Mouse (Mus musculus): ENCODE measurements at regions not wholly inside any gene's neighbourhood (a gene's known extent, or its start where the extent isn't known, plus 50 kb on each side); places are given as distances from the start of the nearest gene placed in this dataset.
A peak's percentile ranks its signal among the peaks of the same experiment; 100 is the strongest.

DNA sequence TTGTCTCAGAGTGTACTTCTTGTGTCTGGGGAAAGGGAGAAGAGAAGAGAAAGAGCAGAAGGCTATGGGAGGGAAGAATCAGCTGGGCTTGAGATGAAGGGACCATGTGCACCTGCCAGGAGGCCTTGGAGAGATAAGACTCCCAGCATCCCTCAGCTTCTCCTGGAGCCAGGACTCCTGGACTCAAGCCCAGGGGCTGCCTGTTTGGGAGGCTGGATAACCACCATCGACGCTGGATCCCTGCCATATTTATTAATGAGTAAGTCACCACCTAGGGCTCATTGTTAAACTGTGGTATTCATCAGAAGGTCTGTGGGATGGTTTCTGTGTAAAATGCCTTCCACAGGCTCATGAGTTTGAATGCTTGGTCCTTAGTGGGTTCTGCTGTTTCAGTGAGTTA, 240.7 kb downstream of the Rps15a start:
- DNase-seq: no peak

DNA sequence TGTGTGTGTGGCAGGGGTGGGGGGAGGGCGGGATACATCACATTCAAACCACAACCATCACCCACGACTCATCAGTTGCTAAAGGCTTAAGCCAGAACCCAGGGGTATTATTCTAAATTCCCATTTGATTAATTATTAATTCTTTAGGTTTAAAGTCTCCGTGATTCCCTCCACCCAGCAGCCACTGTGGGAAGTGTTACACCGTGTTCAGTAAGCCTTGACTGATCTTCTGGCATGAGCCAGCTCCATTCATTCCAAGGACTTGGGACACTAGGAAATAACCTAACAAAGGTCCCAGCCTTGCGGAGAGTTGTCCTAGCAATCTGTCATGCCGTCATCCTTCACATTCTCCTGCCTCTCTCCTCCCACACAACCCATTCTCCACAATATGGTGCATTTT, 256.6 kb downstream of the Rps15a start:
- no peak for DNase-seq

DNA sequence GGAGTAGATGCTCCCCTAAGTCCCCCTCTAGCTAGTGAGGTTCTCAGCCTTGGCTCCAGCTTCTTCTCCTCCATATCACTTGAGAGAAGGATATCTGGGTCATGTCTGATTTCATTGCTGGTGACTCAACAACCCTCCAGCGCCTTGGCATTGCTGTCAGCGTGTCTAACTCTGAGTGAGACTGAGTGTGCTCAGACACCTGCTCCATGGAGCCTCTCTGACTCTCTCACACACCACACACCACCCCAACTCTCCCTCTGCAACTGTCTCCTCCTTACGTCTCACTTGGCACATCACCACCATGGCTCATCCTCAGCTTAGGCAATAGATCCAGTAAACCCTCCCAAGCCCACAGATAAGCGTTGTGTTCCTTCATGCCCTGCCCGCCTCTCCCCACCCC, 260.0 kb downstream of the Rps15a start:
- no peak for DNase-seq

DNA sequence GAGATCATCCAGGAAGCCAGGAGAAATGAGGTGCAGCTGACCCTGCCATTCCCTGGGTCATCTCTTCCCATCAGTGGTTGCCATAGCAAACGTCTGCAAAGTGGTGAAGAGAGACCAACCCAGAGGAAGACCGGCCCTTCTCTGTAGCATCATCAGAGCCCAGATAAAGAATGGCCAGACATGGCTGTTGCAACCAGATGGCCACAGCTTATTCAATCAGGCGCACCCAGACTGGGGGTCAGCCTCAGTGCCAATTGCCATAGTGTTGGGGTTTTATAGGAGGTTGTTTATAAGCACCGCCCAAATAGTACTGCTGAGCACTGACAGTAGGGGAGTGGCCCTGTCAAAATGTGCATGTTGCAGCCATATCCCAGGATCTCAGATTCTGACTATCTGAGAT, 262.3 kb downstream of the Rps15a start:
- DNase-seq: no peak

DNA sequence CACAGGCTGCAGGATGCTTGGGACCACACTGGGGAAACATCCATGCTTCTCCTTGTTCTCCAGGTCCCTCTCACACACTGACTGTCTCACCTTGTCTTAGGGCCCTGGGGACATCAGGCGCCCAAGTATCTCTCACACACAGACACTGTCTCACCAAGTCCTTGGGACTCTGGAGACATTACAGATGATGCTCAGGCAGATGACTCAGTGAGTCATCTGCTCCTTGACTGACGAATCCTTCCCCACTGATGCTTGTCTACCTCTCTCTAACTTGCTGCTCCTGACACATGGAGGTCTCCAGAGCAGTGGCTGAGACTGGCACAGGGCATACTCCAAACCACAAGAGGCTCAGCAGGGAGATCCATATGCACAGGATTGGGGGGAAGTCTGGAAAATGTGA, 263.1 kb downstream of the Rps15a start:
- no peak for DNase-seq

DNA sequence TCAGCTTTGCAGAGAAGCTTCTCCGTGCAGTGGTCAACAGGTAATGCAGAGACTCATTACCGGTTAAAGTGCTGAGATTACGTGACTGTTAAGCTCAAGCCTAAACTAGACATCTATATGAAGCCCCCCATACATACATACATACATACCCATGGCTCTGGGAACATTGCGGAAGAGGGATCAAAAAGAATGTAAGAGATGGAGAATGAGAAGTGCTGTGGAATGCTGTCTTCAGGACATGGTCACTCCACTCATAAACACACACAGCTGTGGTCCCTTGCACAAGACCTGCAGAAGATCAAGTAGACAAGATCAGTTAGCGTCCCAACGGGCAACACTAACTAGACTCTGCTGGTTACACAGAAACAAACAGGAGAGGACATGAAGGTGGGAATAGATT, 265.2 kb downstream of the Rps15a start:
- DNase-seq: no peak

DNA sequence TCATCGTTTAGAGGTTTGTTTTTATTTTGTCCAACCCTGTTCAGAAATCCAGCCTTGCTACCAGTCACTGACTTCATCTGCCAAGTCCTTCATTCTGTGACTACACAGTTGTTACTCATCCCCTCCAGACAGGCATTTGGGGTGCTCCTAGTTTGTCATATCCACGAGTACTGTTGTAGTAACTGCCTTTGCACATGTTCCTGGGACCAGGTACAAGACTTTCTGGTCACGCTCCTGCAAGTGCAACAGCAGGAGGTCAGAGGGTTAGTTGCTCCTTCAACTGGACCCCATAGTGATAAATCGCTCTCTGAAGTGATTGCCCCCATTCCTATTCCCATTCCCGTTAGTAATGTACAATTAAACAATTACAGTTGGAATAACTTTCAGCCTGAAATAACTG, 269.9 kb downstream of the Rps15a start:
- DNase-seq: no peak

DNA sequence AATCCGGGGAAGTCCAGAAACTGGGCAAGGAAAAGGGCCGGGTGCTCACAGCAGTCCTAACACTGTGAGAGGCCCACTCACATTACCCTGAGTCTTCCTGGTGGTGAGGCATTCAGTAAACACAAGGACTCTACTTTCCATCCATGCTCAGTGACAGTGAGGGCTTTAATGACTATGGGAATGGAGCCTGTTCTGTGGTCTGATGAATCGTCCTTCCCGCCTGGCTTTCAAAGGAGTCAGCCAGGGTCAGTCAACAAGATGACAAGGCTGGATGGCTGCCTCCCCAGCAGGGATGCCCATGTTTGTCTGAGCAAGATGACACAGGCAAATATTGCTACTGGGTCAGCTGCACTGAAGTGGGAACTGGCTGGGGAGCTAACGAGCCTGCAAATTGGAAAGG, 273.2 kb downstream of the Rps15a start:
- peak; percentile 10 for DNase-seq

DNA sequence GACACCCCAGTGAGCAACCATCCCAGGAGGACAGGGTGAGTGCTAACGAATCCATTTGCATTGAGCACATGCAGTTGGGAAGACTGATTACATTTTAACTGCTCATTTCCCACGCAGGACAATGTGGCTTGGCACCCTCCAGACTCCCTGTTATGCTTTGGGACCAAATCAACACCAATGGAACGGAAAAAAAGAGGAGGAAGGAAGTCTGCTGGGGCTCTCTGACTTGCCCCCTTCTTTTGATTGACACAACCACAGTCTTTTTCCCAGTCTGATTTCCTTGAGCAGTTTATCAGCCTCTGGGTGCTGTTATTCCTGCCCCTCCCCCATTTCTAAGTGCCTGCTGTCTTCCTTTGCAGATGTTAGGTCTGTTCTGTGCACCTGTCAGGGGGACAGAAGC, 321.0 kb downstream of the Rps15a start:
- DNase-seq: no peak

DNA sequence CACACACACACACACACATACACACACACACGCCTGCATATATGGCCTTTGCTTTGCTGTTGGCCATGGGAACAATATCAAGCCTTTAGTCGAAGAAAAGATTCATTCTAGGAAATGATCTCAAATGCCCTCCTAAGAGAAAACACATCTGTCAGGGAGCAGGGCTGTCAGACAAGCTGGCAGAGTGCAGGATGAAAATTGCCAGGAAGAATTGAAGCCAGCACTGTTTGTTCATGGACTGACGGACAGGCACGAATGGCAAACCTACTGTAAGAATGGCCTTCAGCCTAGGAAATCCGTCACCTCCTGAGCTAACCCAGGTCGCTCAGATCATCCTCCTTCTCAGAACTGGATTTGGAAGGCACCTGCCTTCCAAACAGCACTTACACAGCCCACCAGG, 322.0 kb downstream of the Rps15a start:
- DNase-seq: no peak

DNA sequence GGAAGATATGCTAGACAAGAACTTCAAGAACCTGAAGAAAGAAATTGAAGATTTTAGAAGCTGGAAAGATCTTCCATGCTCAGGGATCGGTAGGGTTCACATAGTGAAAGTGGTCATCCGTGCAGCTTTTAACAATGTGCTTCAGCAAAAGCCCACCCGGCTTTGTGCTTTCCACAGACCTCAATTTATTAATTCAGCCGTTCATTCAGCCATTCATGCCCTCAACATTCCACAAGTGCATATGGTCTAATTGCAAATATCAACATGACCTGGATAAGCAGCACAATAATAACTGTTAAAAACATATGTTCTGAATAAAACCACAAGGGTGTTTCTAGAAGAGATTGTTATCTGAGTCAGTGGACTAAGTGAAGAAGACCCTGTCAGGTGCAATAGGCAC, 323.5 kb downstream of the Rps15a start:
- DNase-seq: no peak

DNA sequence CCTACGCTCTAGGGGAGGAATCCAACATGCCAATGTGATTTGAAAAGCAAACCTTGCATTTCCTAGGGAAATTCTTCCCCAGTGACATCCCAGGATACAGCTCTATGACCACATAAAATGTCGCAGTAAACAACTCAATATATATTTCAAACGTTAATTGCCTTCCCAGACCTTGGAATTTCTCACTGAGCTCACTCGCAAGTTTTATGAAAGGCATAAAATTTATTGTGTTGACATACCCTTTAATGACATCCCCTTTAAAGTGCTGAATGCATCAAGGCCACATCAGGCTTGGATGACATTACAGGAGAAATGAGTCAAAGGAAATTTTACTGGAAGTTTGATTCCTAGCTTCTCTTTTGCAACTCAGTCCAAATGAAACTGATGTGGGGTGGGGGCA, 337.0 kb downstream of the Rps15a start:
- DNase-seq: peak; percentile 4

DNA sequence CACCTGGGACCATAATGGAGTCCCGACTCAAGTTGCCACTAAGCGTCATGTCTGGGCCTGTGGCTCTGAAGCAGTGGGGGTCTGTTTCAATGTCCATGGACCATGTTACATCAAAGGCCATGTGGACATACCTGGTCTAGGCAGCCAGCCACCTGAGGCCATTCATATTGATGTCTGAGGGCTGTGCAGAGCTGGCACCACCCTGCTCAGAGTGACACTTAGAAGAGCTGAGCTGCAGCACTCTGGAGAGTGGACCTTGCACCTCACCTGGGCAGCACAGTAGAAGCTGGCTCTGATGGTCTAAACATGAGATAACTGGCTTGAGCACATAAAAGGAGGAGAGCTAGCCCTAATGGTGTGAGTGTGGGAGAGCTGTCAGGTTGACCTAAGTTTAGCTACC, 338.1 kb downstream of the Rps15a start:
- no peak for DNase-seq

DNA sequence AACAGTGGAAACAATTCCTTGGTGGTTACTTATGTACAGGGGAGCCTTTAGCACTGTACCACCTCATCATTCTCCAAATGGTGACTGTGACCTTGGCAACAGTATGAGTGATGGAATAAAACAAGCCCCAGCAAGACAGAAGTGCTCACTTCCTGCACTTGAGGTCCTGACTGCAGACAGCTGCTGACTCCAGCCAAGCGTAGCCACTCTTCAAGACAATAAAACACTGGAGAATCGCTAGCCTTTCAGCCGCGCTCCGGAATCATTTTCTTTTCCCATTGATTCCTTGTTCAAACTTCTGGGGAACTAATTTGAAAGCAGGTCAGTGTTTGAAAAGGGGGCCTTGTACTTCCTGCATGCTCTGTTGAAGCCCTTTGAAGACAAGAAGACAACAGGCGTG, 344.2 kb downstream of the Rps15a start:
- no peak for DNase-seq

DNA sequence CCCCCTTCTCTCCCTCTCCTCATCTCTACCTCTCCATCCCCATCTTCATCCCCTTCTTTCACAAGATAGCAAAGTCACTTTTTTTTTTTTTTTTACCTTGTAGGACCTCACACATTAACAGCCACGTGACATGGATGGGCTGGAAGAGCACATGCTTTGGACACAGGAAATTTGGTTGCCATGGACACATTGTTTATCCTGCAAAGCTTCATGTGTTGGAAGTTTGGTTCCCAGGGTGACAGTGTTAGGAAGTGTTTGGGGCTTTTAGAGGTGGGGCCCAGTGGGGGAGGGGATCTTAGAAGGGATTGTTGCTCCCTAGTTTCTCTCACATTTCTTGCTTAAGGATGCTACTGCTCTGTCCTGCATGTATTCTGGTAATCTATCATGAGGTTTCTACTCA, 356.5 kb downstream of the Rps15a start:
- DNase-seq: no peak

DNA sequence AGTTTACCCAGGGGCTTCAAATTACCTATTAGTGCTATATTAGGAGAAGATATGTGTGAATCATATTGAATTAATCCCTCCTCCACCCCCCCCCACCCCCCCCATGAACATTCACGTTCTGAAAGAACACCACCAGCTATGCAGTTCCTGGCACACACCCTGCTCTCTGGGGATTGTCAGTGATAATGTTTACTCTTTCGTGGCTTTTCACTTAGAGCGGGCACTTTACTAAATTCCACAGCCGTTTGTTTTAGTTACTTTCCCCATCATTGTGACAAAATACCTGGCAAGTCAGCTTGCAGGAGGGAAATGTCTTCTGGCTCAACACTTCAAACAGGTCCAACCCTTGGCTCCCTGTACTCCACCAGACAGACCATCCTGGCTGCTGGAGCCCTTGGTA, 359.0 kb downstream of the Rps15a start:
- DNase-seq: no peak

DNA sequence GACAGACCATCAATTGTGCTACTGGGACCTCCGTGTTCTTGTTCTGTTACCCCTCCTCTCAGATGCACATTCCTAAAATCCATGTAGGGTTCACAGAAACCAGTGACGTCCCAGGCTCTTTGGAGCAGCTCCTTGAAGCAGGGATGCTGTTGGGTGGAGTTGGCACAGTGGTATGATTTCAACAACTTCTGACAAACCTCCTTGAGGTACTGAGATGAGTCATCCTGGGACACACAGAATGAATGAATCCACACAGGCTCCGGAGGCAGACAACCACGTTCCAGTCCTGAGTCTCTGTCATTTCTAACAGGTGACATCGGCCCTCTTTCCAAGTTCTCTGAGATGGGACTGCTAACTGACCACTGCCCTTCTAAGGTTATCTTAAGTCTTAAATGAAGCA, 360.2 kb downstream of the Rps15a start:
- DNase-seq: no peak

DNA sequence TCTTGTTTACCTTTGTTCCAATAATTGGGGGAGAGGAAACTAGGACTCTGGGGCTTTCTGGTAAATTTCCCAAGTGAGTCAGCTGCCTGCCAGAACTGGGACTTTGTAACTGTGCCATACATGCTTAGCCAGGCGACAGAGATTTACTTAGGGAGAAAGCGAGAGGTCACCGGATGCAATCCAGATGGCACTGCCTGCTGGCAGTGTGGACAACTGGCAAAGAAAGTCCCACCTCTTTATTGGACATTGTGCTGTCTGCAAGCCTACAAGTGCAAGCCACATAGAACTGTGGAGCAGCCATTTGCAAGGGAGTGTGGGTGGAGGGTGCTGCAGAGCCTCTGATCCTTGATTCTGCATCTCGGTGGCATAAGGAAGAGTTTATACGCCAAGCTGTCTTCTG, 362.7 kb downstream of the Rps15a start:
- peak; percentile 37 for DNase-seq

DNA sequence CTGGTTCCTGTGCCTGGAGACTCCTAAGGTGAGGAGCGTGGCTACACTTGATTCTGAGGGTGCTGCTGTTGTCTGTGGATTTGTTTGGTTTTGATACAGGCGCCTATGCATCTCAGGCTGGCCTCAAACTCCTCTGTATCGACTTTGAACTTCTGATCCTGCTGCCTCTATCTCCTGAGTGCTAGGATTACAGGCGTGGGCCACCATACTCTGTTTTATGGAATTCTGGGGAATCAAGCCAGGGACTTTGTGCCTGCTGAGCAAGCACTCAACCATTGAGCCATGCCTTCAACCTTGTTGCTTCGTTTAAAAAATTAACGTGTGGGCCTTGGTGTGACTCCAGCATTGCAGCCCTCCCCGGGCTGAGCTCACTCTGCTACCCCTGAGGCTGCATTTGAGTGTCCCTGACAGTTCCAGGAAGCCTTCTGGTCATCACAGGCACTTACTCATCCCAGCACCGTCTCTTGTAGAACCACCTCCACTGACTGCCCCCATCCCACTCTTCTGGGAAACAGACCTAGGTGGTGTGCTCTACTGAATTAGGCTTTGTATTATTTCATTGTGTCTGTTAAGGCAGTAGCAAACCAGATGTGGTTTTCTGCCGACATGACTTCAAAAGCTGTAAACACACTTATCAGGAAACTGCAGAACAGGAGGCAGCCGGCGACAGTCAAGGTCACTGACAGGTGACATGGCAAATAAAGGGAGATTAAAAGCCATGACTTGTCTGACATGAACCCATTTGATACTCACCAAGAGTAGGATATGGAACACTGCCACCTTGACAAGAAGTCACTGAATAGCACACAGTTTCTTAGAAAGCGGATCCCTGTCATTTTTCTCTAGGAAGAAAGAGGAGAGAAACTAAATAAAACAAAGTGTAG, 363.4 kb downstream of the Rps15a start:
- DNase-seq: peak; percentile 33

DNA sequence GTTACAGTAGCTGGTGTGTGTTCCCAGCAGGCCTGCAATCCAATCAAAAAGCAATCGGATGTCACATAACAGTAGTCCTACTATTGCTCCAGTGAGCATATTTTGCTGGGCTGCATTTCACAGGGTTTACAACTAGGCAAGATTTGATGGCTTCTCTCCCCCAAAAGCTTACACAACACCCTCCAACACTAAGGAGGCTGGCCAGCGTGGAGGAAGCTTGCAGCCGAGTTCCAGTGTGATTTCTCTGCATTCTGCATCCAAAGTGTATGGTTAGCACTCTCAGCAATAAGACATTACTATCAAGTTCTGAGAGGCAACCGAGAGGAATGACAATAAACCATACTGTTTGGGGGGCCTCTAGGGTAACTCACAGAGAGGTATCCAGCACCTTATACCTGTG, 367.2 kb downstream of the Xylt1 start:
- no peak for DNase-seq

DNA sequence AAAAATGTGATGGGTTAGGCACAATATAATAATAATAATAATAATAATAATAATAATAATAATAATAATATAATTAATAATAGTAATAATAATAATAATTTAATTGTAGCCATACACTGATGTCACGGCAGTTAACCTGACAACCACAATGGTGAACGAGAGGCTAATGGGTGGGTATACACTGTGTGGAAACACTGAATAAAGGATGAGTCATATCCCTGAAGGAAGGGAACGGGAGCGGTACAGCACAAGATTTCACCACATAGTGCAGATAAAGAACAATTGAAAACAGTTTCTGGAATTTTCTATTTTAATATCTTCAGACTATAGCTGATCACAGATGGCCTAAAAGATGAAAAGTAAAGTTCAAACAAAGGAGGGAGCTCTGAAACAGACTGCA, 365.6 kb downstream of the Xylt1 start:
- DNase-seq: no peak

DNA sequence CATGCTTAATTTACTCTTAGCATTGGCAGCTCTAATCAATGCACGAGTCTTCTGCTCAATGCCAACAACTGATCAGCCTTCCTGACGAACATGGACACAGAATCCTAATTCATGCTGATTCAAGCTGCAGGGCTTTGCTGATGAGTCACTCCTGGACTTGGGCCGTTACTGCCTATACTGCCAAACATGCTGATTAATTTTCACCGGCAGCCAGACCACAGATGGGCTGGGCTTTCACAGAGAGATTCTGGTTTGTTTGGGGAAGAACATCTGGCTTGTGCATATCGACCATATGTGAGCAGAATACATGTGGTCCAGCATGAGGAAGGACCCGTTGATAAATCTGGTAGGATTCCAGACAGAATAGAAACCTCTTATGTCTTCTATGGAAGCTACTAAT, 358.9 kb downstream of the Xylt1 start:
- no peak for DNase-seq

DNA sequence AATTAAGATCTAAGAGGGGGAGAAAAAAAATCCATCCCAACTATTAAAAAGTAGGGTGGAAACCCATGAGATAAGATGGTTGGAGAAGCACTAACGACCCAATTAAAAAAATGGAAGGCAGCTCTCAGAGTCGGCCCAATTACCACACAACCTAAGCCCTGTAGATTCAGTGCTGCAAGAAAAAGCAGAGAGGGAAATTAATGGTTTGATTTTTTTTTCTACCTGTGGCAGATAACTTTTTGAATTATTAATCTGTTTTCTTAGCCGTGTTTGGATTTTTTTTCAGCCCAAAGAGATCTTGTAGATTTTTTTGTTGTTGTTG, 354.9 kb downstream of the Xylt1 start:
- DNase-seq: no peak

DNA sequence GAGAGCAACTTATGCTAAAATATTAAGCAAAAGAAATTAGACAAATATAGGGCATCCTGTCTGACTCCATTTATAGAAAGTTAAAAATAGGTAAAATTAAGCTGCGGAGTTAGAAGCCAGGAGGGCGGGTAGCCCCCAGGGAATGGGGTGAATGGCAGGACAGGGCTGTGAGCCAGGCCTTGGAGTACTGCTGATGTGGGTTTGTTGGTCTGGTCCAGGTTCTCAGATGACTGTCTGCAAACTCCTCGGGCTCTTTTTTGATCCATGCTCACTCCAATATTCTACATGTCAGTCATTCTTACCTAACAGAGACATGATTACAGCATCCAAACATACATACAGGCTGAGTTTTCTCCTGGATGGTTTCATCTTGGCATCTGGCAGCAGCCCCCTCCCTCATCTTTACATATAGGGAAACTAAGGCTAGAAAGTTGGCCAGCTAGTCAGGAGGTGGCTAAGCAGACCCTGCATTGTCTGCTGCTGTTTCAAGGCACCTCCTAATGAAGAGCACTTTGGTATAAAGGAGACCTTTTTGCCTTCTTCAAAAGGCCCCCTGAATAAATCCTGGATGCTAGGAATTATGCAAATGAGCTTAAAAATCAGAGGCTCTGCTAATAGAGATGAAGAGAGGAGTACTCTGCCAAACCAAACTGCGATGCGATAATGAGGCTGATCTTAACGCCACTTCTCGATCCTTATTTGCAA, 354.4 kb downstream of the Xylt1 start:
- no peak for DNase-seq

DNA sequence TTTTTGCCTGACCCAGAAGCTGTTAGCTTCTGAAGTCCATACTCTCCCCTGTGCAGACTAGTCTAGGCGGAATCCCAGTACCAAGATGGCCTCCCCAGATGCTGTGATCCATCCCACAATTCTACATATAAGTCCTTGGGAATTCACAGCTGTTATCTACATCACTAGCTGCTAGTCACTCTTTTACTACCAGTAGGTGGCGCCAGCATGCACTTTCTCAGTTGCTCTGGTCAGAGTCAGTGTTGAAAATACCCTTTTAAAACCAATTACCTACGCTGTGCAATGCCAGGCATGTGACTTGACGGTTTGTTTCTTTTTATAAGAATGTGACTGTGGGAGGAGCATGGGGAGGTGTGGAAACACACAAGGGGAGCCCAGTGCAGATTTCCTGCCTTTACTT, 348.3 kb downstream of the Xylt1 start:
- no peak for DNase-seq
